Comparison of ENCODE assay signal across 23 mouse cellular contexts in the genomic region with DNA sequence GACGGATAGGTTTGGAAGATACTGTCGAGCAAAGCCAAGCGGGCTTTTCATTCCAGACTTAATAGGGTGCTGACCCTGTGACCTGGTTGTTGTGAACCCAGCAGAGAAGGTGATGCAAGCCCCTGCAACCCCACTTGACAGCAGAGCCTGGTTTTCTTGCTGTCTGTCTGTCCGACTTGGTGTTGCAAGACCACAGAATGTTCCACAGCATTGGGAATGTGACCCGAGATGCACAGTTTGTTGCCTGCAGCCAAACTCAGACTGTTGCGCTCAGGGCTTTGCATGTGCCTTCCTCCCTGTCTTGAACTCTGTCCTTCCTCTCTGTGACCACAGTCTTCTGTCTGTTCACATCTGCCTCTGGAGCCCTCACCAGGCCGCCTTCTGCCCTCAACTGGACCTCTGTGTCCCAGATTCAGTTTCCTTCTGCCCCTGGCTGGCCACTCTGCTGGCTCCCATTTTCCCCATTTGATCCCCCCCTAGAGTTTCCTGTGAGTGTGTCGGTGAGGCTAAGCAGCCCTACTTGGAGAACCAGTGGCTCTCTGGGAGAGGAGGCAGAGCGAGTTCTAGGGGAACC. TPM values are rescaled to one million over a fixed set of nuclear protein-coding genes. Genes with fewer than 3 reads are reported as not detected.
DNase-seq lines count a peak whose midpoint lies in the region; ATAC-seq and TF ChIP-seq lines count a peak whose summit lies in the region.
"Had no signal": no experiment of that assay in that cellular context is flagged by ENCODE, and none has a peak within 500 bp of the region (broad histone marks: within the 10 kb centered on the region; RNA-seq: fewer than 3 reads in every experiment).

No protein-coding gene starts in this region.

- WGBS in liver, embryonic 12.5 days (ENCODE audit: insufficient replicate concordance): 64% methylated on average over 9 of the region's 9 CpGs
- WGBS in liver, embryonic 16.5 days (ENCODE audit: insufficient replicate concordance): 56% methylated on average over 9 of the region's 9 CpGs

- no peaks in the 10 kb centered on the region for H3K79me2 ChIP-seq in myocyte (ENCODE audit: control insufficient read depth, insufficient read depth)

- no peak for ATAC-seq in liver, embryonic 12.5 days
- ATAC-seq in liver, embryonic 16.5 days (ENCODE audit: low read depth): no peak
- ATAC-seq: midbrain, embryonic 15.5 days had no signal

- DNase-seq in liver: no peak
- DNase-seq in adrenal gland, adult (ENCODE audit: inconsistent age in 2 of 2, low spot score in 1 of 2): no peak
- no peak for DNase-seq in adrenal gland, postnatal 25 days
- DNase-seq in left cerebral cortex, adult 18-20 months (ENCODE audit: low spot score in 2 of 2): no peak
- DNase-seq: adrenal gland, postnatal 10 days; B cell, adult 2 months; cerebellum, postnatal 10 days; gastrocnemius, adult 2 months; heart, adult 18-20 months; heart, postnatal 36 days; right cerebral cortex, postnatal 25 days had no signal

- H3K36me3 ChIP-seq in liver, embryonic 12.5 days: peaks cover 20% of the 10 kb centered on the region; the same call in 1 of the 2 replicates
- no peaks in the 10 kb centered on the region; the same call in 1 of the 2 replicates for H3K36me3 ChIP-seq in liver, embryonic 16.5 days (ENCODE audit: control insufficient read depth, insufficient read depth)
- H3K36me3 ChIP-seq in myocyte (ENCODE audit: control insufficient read depth, insufficient read depth): no peaks in the 10 kb centered on the region
- H3K36me3 ChIP-seq: limb, embryonic 12.5 days; lung, embryonic 15.5 days; midbrain, embryonic 15.5 days had no signal

- peaks cover 30% of the 10 kb centered on the region for H3K4me1 ChIP-seq in liver, embryonic 12.5 days
- peaks cover 55% of the 10 kb centered on the region for H3K4me1 ChIP-seq in bone marrow macrophage, adult 2 months (ENCODE audit: control insufficient read depth, insufficient read depth, low read length)
- H3K4me1 ChIP-seq in liver, embryonic 16.5 days (ENCODE audit: control insufficient read depth, low read depth, low read length): peaks cover 20% of the 10 kb centered on the region
- H3K4me1 ChIP-seq: lung, embryonic 15.5 days; midbrain, embryonic 15.5 days had no signal

- H3K27me3 ChIP-seq in liver, embryonic 12.5 days (replicated peaks): no peaks in the 10 kb centered on the region
- H3K27me3 ChIP-seq in liver, embryonic 16.5 days (ENCODE audit: control insufficient read depth, insufficient read depth, low read depth, low read length): no peaks in the 10 kb centered on the region
- no peaks in the 10 kb centered on the region for H3K27me3 ChIP-seq in myocyte (ENCODE audit: control insufficient read depth, insufficient read depth, insufficient read length)
- H3K27me3 ChIP-seq: limb, embryonic 12.5 days; lung, embryonic 15.5 days; midbrain, embryonic 15.5 days had no signal

- no peak overlapping the region for H3K9ac ChIP-seq in liver, embryonic 12.5 days
- H3K9ac ChIP-seq in liver, embryonic 16.5 days (ENCODE audit: low read depth, low read length): no peak overlapping the region
- H3K9ac ChIP-seq: hindbrain, embryonic 14.5 days; limb, embryonic 12.5 days; lung, embryonic 15.5 days; midbrain, embryonic 15.5 days had no signal

- 0 out of 2 replicates have a peak overlapping the region, but pooled peaks have one; percentile 17 for H3K27ac ChIP-seq in liver, embryonic 12.5 days
- peak overlapping the region; percentile 53 for H3K27ac ChIP-seq in bone marrow macrophage, adult 2 months (ENCODE audit: insufficient read depth, low read depth, low read length)
- H3K27ac ChIP-seq in liver, embryonic 16.5 days (ENCODE audit: low read length): peak overlapping the region; percentile 48
- H3K27ac ChIP-seq: hindbrain, embryonic 14.5 days; limb, embryonic 12.5 days; lung, embryonic 15.5 days; midbrain, embryonic 15.5 days had no signal

- no peak overlapping the region for H3K4me2 ChIP-seq in liver, embryonic 12.5 days
- no peak overlapping the region for H3K4me2 ChIP-seq in liver, embryonic 16.5 days (ENCODE audit: low read depth, low read length)
- H3K4me2 ChIP-seq in myocyte (ENCODE audit: low read depth): no peak overlapping the region
- H3K4me2 ChIP-seq: hindbrain, embryonic 14.5 days; limb, embryonic 12.5 days; lung, embryonic 15.5 days; midbrain, embryonic 15.5 days had no signal

- TF ChIP-seq POLR2A in bone marrow macrophage, adult 2 months (IDR thresholded peaks at IDR 0.05; ENCODE audit: borderline replicate concordance, low read depth, low read length): no peak
- no peak for TF ChIP-seq POLR2A in myocyte (IDR thresholded peaks at IDR 0.05; ENCODE audit: insufficient read length, low read depth)

- H3ac ChIP-seq in myocyte (ENCODE audit: control insufficient read depth, insufficient read length): no peak overlapping the region

- peak; percentile 42 for TF ChIP-seq CTCF in bone marrow macrophage, adult 2 months (IDR thresholded peaks at IDR 0.05; ENCODE audit: low read depth, low read length)

- H3K9me3 ChIP-seq in liver, embryonic 12.5 days (replicated peaks): no peaks in the 10 kb centered on the region
- H3K9me3 ChIP-seq in liver, embryonic 16.5 days (replicated peaks; ENCODE audit: control insufficient read depth, low read length): no peaks in the 10 kb centered on the region
- H3K9me3 ChIP-seq: limb, embryonic 12.5 days; lung, embryonic 15.5 days; midbrain, embryonic 15.5 days had no signal

- H3K4me3 ChIP-seq in liver, embryonic 12.5 days: no peak overlapping the region
- H3K4me3 ChIP-seq in bone marrow macrophage, adult 2 months (ENCODE audit: insufficient read depth, low read length): no peak overlapping the region
- H3K4me3 ChIP-seq in liver, embryonic 16.5 days (ENCODE audit: low read depth, low read length): no peak overlapping the region
- H3K4me3 ChIP-seq in myocyte: no peak overlapping the region
- H3K4me3 ChIP-seq: gastrocnemius, adult 2 months; limb, embryonic 12.5 days; lung, embryonic 15.5 days; midbrain, embryonic 15.5 days had no signal

TF ChIP-seq in myocyte, 11 proteins besides CTCF, POLR2A, EP300 and RAD21:
- TF ChIP-seq CEBPB (IDR thresholded peaks at IDR 0.05; ENCODE audit: insufficient read depth, poor library complexity, severe bottlenecking) (peak; percentile 88), MYOG (IDR thresholded peaks at IDR 0.05; ENCODE audit: control insufficient read depth in 1 of 3, insufficient read depth in 1 of 3, insufficient read length in 2 of 3, low read depth in 2 of 3) (peak in 1 of 3 experiments; percentile 11), MYOD1 (IDR thresholded peaks at IDR 0.05; ENCODE audit: control insufficient read depth in 1 of 3, insufficient read length in 2 of 3, low read depth in 2 of 3) (no peak)
TF ChIP-seq in myocyte: peak in this region for 2.

RNA-seq across cellular contexts. Expression of gene Tatdn2, which starts 16.8 kb away (rescaled TPM):
- 1.3 TPM in 2 replicates for polyA plus RNA-seq in liver, embryonic 12.5 days (2016; fragmentation: Nextera tagmentation; extraction: Ambion mirVana)
- polyA plus RNA-seq in bone marrow macrophage, adult 2 months (2012; ENCODE audit: insufficient read depth, insufficient read length, missing spikeins): 27.9 and 32.1 TPM in 2 replicates
- polyA plus RNA-seq in liver, embryonic 16.5 days (2015; fragmentation: Nextera tagmentation; extraction: Ambion mirVana): 0.40 and 0.47 TPM in 2 replicates
- polyA plus RNA-seq in myocyte (2012; fragmentation: generic; extraction: Trizol): 21.0 TPM
- total RNA-seq in adrenal gland, postnatal 25 days (2021): 49.5 and 50.7 TPM in 2 replicates
- 10 to 100 TPM; 70.1 to 80.2 TPM for total RNA-seq in left cerebral cortex, adult 18-20 months (2021)

RNA-seq across cellular contexts. Expression of gene Ghrl, which starts 39.6 kb away (rescaled TPM):
- polyA plus RNA-seq in liver, embryonic 12.5 days (2016; fragmentation: Nextera tagmentation; extraction: Ambion mirVana): not detected in 2 replicates
- not detected in 2 replicates for polyA plus RNA-seq in bone marrow macrophage, adult 2 months (2012; ENCODE audit: insufficient read depth, insufficient read length, missing spikeins)
- polyA plus RNA-seq in liver, embryonic 16.5 days (2015; fragmentation: Nextera tagmentation; extraction: Ambion mirVana): 0.11 and 1.9 TPM in 2 replicates
- 0.35 TPM for polyA plus RNA-seq in myocyte (2012; fragmentation: generic; extraction: Trizol)
- not detected in 2 replicates for total RNA-seq in adrenal gland, postnatal 25 days (2021)
- not detected for total RNA-seq in left cerebral cortex, adult 18-20 months (2021)
- total RNA-seq: adrenal gland, postnatal 10 days; heart, adult 18-20 months; heart, postnatal 36 days; left cerebral cortex, postnatal 10 days; neutrophil, adult 5-6 weeks had no signal
- polyA plus RNA-seq: heart, embryonic 14.5 days; kidney, embryonic 16.5 days; lung, embryonic 15.5 days had no signal

RNA-seq across cellular contexts. Expression of gene Irak2, which starts 41.8 kb away (rescaled TPM):
- 17.2 and 17.9 TPM in 2 replicates for polyA plus RNA-seq in liver, embryonic 12.5 days (2016; fragmentation: Nextera tagmentation; extraction: Ambion mirVana)
- 54.3 and 57.5 TPM in 2 replicates for polyA plus RNA-seq in bone marrow macrophage, adult 2 months (2012; ENCODE audit: insufficient read depth, insufficient read length, missing spikeins)
- polyA plus RNA-seq in liver, embryonic 16.5 days (2015; fragmentation: Nextera tagmentation; extraction: Ambion mirVana): 12.4 and 13.2 TPM in 2 replicates
- 17.0 TPM for polyA plus RNA-seq in myocyte (2012; fragmentation: generic; extraction: Trizol)
- total RNA-seq in adrenal gland, postnatal 25 days (2021): 13.8 and 17.1 TPM in 2 replicates
- 10 to 100 TPM; 23.5 to 25.4 TPM for total RNA-seq in left cerebral cortex, adult 18-20 months (2021)

RNA-seq across cellular contexts. Expression of gene Vhl, which starts 56.3 kb away (rescaled TPM):
- polyA plus RNA-seq in liver, embryonic 12.5 days (2016; fragmentation: Nextera tagmentation; extraction: Ambion mirVana): 13.9 and 14.8 TPM in 2 replicates
- polyA plus RNA-seq in bone marrow macrophage, adult 2 months (2012; ENCODE audit: insufficient read depth, insufficient read length, missing spikeins): 27.7 and 30.8 TPM in 2 replicates
- 9.0 and 9.1 TPM in 2 replicates for polyA plus RNA-seq in liver, embryonic 16.5 days (2015; fragmentation: Nextera tagmentation; extraction: Ambion mirVana)
- 20.6 TPM for polyA plus RNA-seq in myocyte (2012; fragmentation: generic; extraction: Trizol)
- 31.6 and 32.6 TPM in 2 replicates for total RNA-seq in adrenal gland, postnatal 25 days (2021)
- total RNA-seq in left cerebral cortex, adult 18-20 months (2021): 10 to 100 TPM; 35.3 to 46.6 TPM
